ENCODE assay signal across 24 mouse cellular contexts in genomic region chr10:75289392-75289791, GRCm38 (mm10). TPM values are rescaled to one million over a fixed set of nuclear protein-coding genes. Genes with fewer than 3 reads are reported as not detected.
A peak's percentile ranks its signal among the peaks of the same experiment; 100 is the strongest.
DNase-seq lines count a peak whose midpoint lies in the region; ATAC-seq lines count a peak whose summit lies in the region.
"Had no signal": no experiment of that assay in that cellular context is flagged by ENCODE, and none has a peak within 500 bp of the region (broad histone marks: within the 10 kb centered on the region; RNA-seq: fewer than 3 reads in every experiment).

No protein-coding gene starts in this region.

- peaks cover 5% of the 10 kb centered on the region; the same call in 1 of the 2 replicates for H3K36me3 ChIP-seq in splenic B cell, adult 2 months (ENCODE audit: control insufficient read depth, insufficient read depth, low read length, poor library complexity, severe bottlenecking)

- H3K27me3 ChIP-seq in splenic B cell, adult 2 months (ENCODE audit: control insufficient read depth, insufficient read depth, low read length, poor library complexity, severe bottlenecking) = no peaks in the 10 kb centered on the region
- H3K27me3 ChIP-seq: limb, embryonic 13.5 days; liver, embryonic 12.5 days; midbrain, embryonic 15.5 days; neural tube, embryonic 12.5 days had no signal

- DNase-seq in heart, adult 11 months = peak; percentile 83
- DNase-seq in heart, adult 9 months (ENCODE audit: low spot score in 2 of 2) = no peak
- DNase-seq in splenic B cell, adult 2 months (ENCODE audit: low read depth, low spot score) = peak; percentile 51
- DNase-seq in urinary bladder, postnatal 14 days (ENCODE audit: low spot score) = no peak
- no peak for DNase-seq in lung, postnatal 36 days
- DNase-seq: adrenal gland, postnatal 14 days; cerebellum, adult 9-11 months; gastrocnemius, postnatal 36 days; kidney, adult 18-20 months; kidney, postnatal 4 days; layer of hippocampus, adult 9-11 months; lung, adult 18-20 months; lung, postnatal 14 days; retina, postnatal 1 day; right cerebral cortex, postnatal 25 days; thymus, adult 2 months had no signal

- ATAC-seq in CD4-positive, CD25-positive, alpha-beta regulatory T cell, adult 4 months = peak; percentile 46
- peak; percentile 58 for ATAC-seq in granulocyte monocyte progenitor cell, adult 5-6 weeks (replicated peaks; ENCODE audit: poor library complexity, severe bottlenecking)
- ATAC-seq: forebrain, embryonic 16.5 days; hindbrain, embryonic 16.5 days; liver, embryonic 12.5 days; midbrain, embryonic 15.5 days had no signal

RNA-seq across cellular contexts. Expression of gene Adora2a, which starts 27.3 kb away (rescaled TPM):
- polyA plus RNA-seq in CD4-positive, CD25-positive, alpha-beta regulatory T cell, adult 4 months (2017; shearing (Covaris generic)) = 10 to 100 TPM; 16.1 to 36.3 TPM
- total RNA-seq in granulocyte monocyte progenitor cell, adult 5-6 weeks (2014; fragmentation: Nextera tagmentation) = 0.79 and 0.80 TPM in 2 replicates
- 1.1 and 2.4 TPM in 2 replicates for total RNA-seq in granulocyte monocyte progenitor cell, adult 5-6 weeks (2017)

Comparison
In these comparisons a context has a peak if more than half of its experiments do, and no peak if none do; other contexts are left out.
1. DNase-seq: peak in heart, adult 11 months (single experiment) and splenic B cell, adult 2 months (single experiment); none in heart, adult 9 months (0 of 2), urinary bladder, postnatal 14 days (single experiment) and lung, postnatal 36 days (single experiment).